Mouse (Mus musculus): Measurements from ENCODE around the gene Dock4. TPM values are rescaled to one million over a fixed set of nuclear protein-coding genes. Genes with fewer than 3 reads are reported as not detected.

The Dock4 gene
- polyA plus RNA-seq, 1 experiment from 2014 or later, result 34.3 TPM

GRCm38 (mm10) chr12:40795768-40796167 is 350.0 kb downstream of the Dock4 start:
- Histone ChIP-seq H3K4me3 (replicated peaks; ENCODE audit: low read depth, low read length) (no peak overlapping the region), H3K4me1 (ENCODE audit: control insufficient read depth, insufficient read depth, low read length) (peaks cover 14% of the 10 kb centered on the region), H3K36me3 (ENCODE audit: control insufficient read depth, insufficient read depth, low read length) (0 out of 2 replicates have a peak, but pooled peaks cover 2% of the 10 kb centered on the region), H3K9me3 (ENCODE audit: control insufficient read depth, low read length) (no peaks in the 10 kb centered on the region), H3K27ac (replicated peaks; ENCODE audit: low read depth, low read length) (no peak overlapping the region), H3K27me3 (ENCODE audit: control insufficient read depth, insufficient read depth, low read length) (no peaks in the 10 kb centered on the region), H3K4me2 (ENCODE audit: low read length) (no peak overlapping the region), H3K9ac (replicated peaks; ENCODE audit: low read length) (no peak overlapping the region)
- WGBS, result 48% methylated on average over 2 of the region's 2 CpGs
- no peak for ATAC-seq (ENCODE audit: low FRiP score, low TSS enrichment)
- no peak for DNase-seq

GRCm38 (mm10) chr12:40796813-40797491 is 351.2 kb downstream of the Dock4 start:
- 0 out of 2 replicates have a peak, but pooled peaks cover 3% of the 10 kb centered on the region for H3K36me3 ChIP-seq (ENCODE audit: control insufficient read depth, insufficient read depth, low read length)
- ATAC-seq (ENCODE audit: low FRiP score, low TSS enrichment), result no peak
- H3K9me3 ChIP-seq (ENCODE audit: control insufficient read depth, low read length), result no peaks in the 10 kb centered on the region
- H3K9ac ChIP-seq (replicated peaks; ENCODE audit: low read length), result no peak overlapping the region
- no peak overlapping the region for H3K4me2 ChIP-seq (ENCODE audit: low read length)
- DNase-seq, result no peak
- no peak overlapping the region for H3K4me3 ChIP-seq (replicated peaks; ENCODE audit: low read depth, low read length)
- H3K27me3 ChIP-seq (ENCODE audit: control insufficient read depth, insufficient read depth, low read length), result no peaks in the 10 kb centered on the region
- peaks cover 14% of the 10 kb centered on the region for H3K4me1 ChIP-seq (ENCODE audit: control insufficient read depth, insufficient read depth, low read length)
- H3K27ac ChIP-seq (replicated peaks; ENCODE audit: low read depth, low read length), result peak overlapping the region; percentile 37; the same call in 1 of the 2 replicates
- 73% methylated on average over 14 of the region's 14 CpGs for WGBS

GRCm38 (mm10) chr12:40797561-40798343 is 352.0 kb downstream of the Dock4 start:
- Histone ChIP-seq H3K4me2 (ENCODE audit: low read length) (no peak overlapping the region), H3K4me3 (replicated peaks; ENCODE audit: low read depth, low read length) (no peak overlapping the region), H3K9me3 (ENCODE audit: control insufficient read depth, low read length) (no peaks in the 10 kb centered on the region), H3K36me3 (ENCODE audit: control insufficient read depth, insufficient read depth, low read length) (0 out of 2 replicates have a peak, but pooled peaks cover 3% of the 10 kb centered on the region), H3K4me1 (ENCODE audit: control insufficient read depth, insufficient read depth, low read length) (peaks cover 6% of the 10 kb centered on the region; the same call in 1 of the 2 replicates), H3K9ac (replicated peaks; ENCODE audit: low read length) (no peak overlapping the region), H3K27me3 (ENCODE audit: control insufficient read depth, insufficient read depth, low read length) (no peaks in the 10 kb centered on the region), H3K27ac (replicated peaks; ENCODE audit: low read depth, low read length) (no peak overlapping the region)
- WGBS, result 54% methylated on average over 9 of the region's 9 CpGs
- DNase-seq, result no peak
- ATAC-seq (ENCODE audit: low FRiP score, low TSS enrichment), result no peak

GRCm38 (mm10) chr12:40798344-40799017 is 352.7 kb downstream of the Dock4 start:
- Histone ChIP-seq H3K27me3 (ENCODE audit: control insufficient read depth, insufficient read depth, low read length) (no peaks in the 10 kb centered on the region), H3K4me3 (replicated peaks; ENCODE audit: low read depth, low read length) (no peak overlapping the region), H3K36me3 (ENCODE audit: control insufficient read depth, insufficient read depth, low read length) (0 out of 2 replicates have a peak, but pooled peaks cover 3% of the 10 kb centered on the region), H3K4me2 (ENCODE audit: low read length) (no peak overlapping the region), H3K27ac (replicated peaks; ENCODE audit: low read depth, low read length) (no peak overlapping the region), H3K9me3 (ENCODE audit: control insufficient read depth, low read length) (no peaks in the 10 kb centered on the region), H3K9ac (replicated peaks; ENCODE audit: low read length) (no peak overlapping the region), H3K4me1 (ENCODE audit: control insufficient read depth, insufficient read depth, low read length) (peaks cover 6% of the 10 kb centered on the region; the same call in 1 of the 2 replicates)
- 76% methylated on average over 5 of the region's 5 CpGs for WGBS
- ATAC-seq (ENCODE audit: low FRiP score, low TSS enrichment) (no peak), DNase-seq (no peak)

GRCm38 (mm10) chr12:40801456-40801855 is 355.7 kb downstream of the Dock4 start:
- H3K36me3 ChIP-seq (ENCODE audit: control insufficient read depth, insufficient read depth, low read length), result 0 out of 2 replicates have a peak, but pooled peaks cover 3% of the 10 kb centered on the region
- H3K27ac ChIP-seq (replicated peaks; ENCODE audit: low read depth, low read length), result no peak overlapping the region
- no peak for ATAC-seq (ENCODE audit: low FRiP score, low TSS enrichment)
- no peaks in the 10 kb centered on the region for H3K9me3 ChIP-seq (ENCODE audit: control insufficient read depth, low read length)
- 89% methylated on average over 3 of the region's 3 CpGs for WGBS
- H3K9ac ChIP-seq (replicated peaks; ENCODE audit: low read length), result no peak overlapping the region
- DNase-seq, result no peak
- no peak overlapping the region for H3K4me3 ChIP-seq (replicated peaks; ENCODE audit: low read depth, low read length)
- peaks cover 6% of the 10 kb centered on the region; the same call in 1 of the 2 replicates for H3K4me1 ChIP-seq (ENCODE audit: control insufficient read depth, insufficient read depth, low read length)
- H3K27me3 ChIP-seq (ENCODE audit: control insufficient read depth, insufficient read depth, low read length), result no peaks in the 10 kb centered on the region
- no peak overlapping the region for H3K4me2 ChIP-seq (ENCODE audit: low read length)

GRCm38 (mm10) chr12:40805257-40805656 is 359.5 kb downstream of the Dock4 start:
- Histone ChIP-seq H3K4me1 (ENCODE audit: control insufficient read depth, insufficient read depth, low read length) (no peaks in the 10 kb centered on the region), H3K4me2 (ENCODE audit: low read length) (no peak overlapping the region), H3K9ac (replicated peaks; ENCODE audit: low read length) (no peak overlapping the region), H3K27ac (replicated peaks; ENCODE audit: low read depth, low read length) (no peak overlapping the region), H3K36me3 (ENCODE audit: control insufficient read depth, insufficient read depth, low read length) (peaks cover 17% of the 10 kb centered on the region), H3K4me3 (replicated peaks; ENCODE audit: low read depth, low read length) (no peak overlapping the region), H3K9me3 (ENCODE audit: control insufficient read depth, low read length) (no peaks in the 10 kb centered on the region), H3K27me3 (ENCODE audit: control insufficient read depth, insufficient read depth, low read length) (no peaks in the 10 kb centered on the region)
- ATAC-seq (ENCODE audit: low FRiP score, low TSS enrichment), result no peak
- 94% methylated on average over 2 of the region's 2 CpGs for WGBS
- no peak for DNase-seq

- ATAC-seq (ENCODE audit: low FRiP score, low TSS enrichment) (no peak), DNase-seq (no peak)
- Histone ChIP-seq H3K9me3 (ENCODE audit: control insufficient read depth, low read length) (no peaks in the 10 kb centered on the region), H3K4me3 (replicated peaks; ENCODE audit: low read depth, low read length) (no peak overlapping the region), H3K36me3 (ENCODE audit: control insufficient read depth, insufficient read depth, low read length) (peaks cover 29% of the 10 kb centered on the region), H3K4me2 (ENCODE audit: low read length) (no peak overlapping the region), H3K27ac (replicated peaks; ENCODE audit: low read depth, low read length) (no peak overlapping the region), H3K9ac (replicated peaks; ENCODE audit: low read length) (no peak overlapping the region), H3K27me3 (ENCODE audit: control insufficient read depth, insufficient read depth, low read length) (no peaks in the 10 kb centered on the region), H3K4me1 (ENCODE audit: control insufficient read depth, insufficient read depth, low read length) (no peaks in the 10 kb centered on the region)
- WGBS, result 93% methylated on average over 1 of the region's 1 CpGs
Measured at GRCm38 (mm10) chr12:40807916-40808315, 362.2 kb downstream of the Dock4 start.

GRCm38 (mm10) chr12:40813474-40813873 is 367.7 kb downstream of the Dock4 start:
- no peak overlapping the region for H3K4me3 ChIP-seq (replicated peaks; ENCODE audit: low read depth, low read length)
- no peak overlapping the region for H3K4me2 ChIP-seq (ENCODE audit: low read length)
- no peak for DNase-seq
- no peak overlapping the region for H3K27ac ChIP-seq (replicated peaks; ENCODE audit: low read depth, low read length)
- H3K36me3 ChIP-seq (ENCODE audit: control insufficient read depth, insufficient read depth, low read length), result peaks cover 41% of the 10 kb centered on the region
- no peaks in the 10 kb centered on the region for H3K27me3 ChIP-seq (ENCODE audit: control insufficient read depth, insufficient read depth, low read length)
- no peak for ATAC-seq (ENCODE audit: low FRiP score, low TSS enrichment)
- no peak overlapping the region for H3K9ac ChIP-seq (replicated peaks; ENCODE audit: low read length)
- no peaks in the 10 kb centered on the region for H3K9me3 ChIP-seq (ENCODE audit: control insufficient read depth, low read length)
- 48% methylated on average over 2 of the region's 2 CpGs for WGBS
- H3K4me1 ChIP-seq (ENCODE audit: control insufficient read depth, insufficient read depth, low read length), result no peaks in the 10 kb centered on the region

Data from midbrain, embryonic 14.5 days (tissue).